Mouse (Mus musculus) megakaryocyte-erythroid progenitor cell, adult 5 weeks (primary cell): ENCODE data around the gene Cdca7. TPM values are rescaled to one million over a fixed set of nuclear protein-coding genes. Genes with fewer than 3 reads are reported as not detected.

Experiments
- polyA plus RNA-seq: library from polyadenylated mRNA; stranded (reverse); fragments of >175 nt; gene quantifications from 2 replicates; pipeline ENCODE4 v1.2.3, GENCODE M21; 2012

The Cdca7 gene
- 61.2 and 68.1 TPM in 2 replicates for polyA plus RNA-seq

DNA sequence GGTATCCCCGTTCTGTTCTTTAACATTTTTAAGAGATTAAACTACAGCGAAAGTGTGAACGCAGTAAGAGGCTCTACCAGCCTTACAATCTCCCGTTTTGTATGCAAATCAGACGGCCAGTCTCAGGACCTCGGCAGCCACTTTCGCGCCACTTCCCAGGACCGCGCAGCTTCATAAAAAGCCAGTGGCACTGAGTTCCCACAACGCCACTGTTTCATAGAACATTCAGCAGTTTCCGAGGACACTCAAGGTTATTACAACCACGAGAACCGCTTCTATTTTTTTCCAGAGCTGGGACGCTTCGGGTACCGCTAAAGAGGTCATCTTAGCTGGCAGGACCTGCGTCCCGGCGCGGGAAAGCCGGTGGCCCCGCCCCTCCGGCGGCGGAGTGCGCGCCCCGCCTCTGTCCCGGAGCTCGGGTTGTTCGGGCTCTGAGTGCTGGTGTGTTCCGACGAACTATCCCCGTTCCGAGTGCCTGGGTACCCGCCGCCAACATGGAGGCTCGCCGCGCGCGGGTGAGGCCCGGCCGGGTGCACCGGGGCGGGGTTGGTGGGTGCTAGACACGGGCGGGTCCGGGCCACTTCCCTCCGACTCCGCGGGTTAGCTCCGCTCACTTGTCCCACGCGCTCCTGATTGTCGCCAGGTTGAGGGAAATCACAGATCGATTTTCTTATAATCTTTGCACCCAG, at the start of gene Cdca7:
Cdca7 (plus strand) TSS at position 363 of the 689 bp plus-strand sequence.

Other genes with a start within 250 kb of the Cdca7 start
- gene Map3k20, start 190.5 kb upstream of the Cdca7 start, polyA plus RNA-seq = 3.1 and 4.9 TPM in 2 replicates